Mouse (Mus musculus) megakaryocyte, embryonic 14.5 days (primary cell): Measurements from ENCODE around the gene Olfr393. TPM values are rescaled to one million over a fixed set of nuclear protein-coding genes. Genes with fewer than 3 reads are reported as not detected.

Experiments used
- H3K27me3 ChIP-seq: replicated peaks from 2 replicates; pipeline ENCODE3; 2012; ENCODE audit warnings: inconsistent platforms
- H3K36me3 ChIP-seq: replicated peaks from 2 replicates; pipeline ENCODE3; 2012; ENCODE audit warnings: low read length, inconsistent platforms, mixed read lengths
- H3K4me1 ChIP-seq: 2 replicates; pipeline ENCODE4 v1.6.1; 2012; ENCODE audit warnings: inconsistent platforms
- H3K4me3 ChIP-seq: replicated peaks from 2 replicates; pipeline ENCODE3; 2012; ENCODE audit warnings: moderate library complexity, mild to moderate bottlenecking, inconsistent platforms
- H3K9me3 ChIP-seq: 2 replicates; pipeline ENCODE4 v1.6.1; 2012; ENCODE audit warnings: inconsistent platforms
- FLI1 ChIP-seq: IDR thresholded peaks from 2 replicates; pipeline ENCODE4 v1.6.1; 2012; ENCODE audit warnings: low read length, inconsistent platforms, mixed read lengths
- GATA1 ChIP-seq: IDR thresholded peaks from 3 replicates; pipeline ENCODE4 v1.6.1; 2012; ENCODE audit warnings: mixed read lengths, low read length, inconsistent platforms, borderline replicate concordance
- polyA plus RNA-seq: library from polyadenylated mRNA; stranded (reverse); fragments of >175 nt; gene quantifications from 2 replicates; pipeline ENCODE4 v1.2.3, GENCODE M21; 2012; ENCODE audit warnings: low replicate concordance; ENCODE audit not compliant: insufficient read depth

The Olfr393 gene
- polyA plus RNA-seq, result not detected in 2 replicates

DNA sequence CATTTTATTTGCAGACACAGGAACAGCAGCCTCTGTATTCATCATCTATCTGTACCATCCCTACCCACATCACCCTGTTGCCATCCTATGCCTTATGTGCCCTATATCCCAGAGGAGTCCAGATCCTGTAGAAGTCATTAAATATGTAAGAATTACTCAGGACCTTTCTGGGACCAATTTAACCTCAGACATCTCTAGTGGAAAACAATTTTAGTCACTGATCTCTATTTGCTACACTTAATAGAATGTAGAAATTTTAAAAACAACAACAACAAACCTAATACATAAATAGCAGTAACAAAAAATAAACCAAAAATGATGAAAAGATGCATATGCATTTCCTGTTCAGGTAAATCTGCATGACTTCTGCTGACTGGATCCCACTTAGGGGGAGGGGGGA is at the start of gene Olfr393:
Gene Olfr393, minus strand, starts transcription at position 101 of the 400 bp plus-strand sequence.
- Histone ChIP-seq H3K9me3 (no peaks in the 10 kb centered on the region), H3K36me3 (no peaks in the 10 kb centered on the region), H3K4me1 (no peaks in the 10 kb centered on the region), H3K27me3 (no peaks in the 10 kb centered on the region), H3K4me3 (no peak within 1 kb of the TSS)
- TF ChIP-seq FLI1, result no peak
- no peak for TF ChIP-seq GATA1

DNA sequence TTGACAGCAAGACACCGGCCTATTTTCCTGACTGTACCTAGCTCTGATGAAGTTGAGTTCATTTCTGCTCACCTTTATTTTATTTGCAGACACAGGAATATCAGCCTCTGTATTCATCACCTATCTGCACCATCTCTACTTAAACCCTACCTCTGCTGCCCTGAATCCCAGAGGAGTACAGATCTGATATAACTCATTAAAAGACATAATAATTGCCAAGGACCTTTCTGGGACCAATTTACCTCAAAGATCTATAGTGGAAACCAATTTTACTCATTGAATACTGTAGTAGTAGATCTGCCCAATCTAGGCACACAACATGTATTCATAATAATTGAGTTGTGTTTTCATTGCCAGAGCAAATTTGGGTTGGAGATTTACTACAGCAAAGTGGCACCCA is 39.4 kb upstream of the Olfr393 start, which contains the start of gene Olfr394:
Gene Olfr394, minus strand, starts transcription at position 101 of the 400 bp plus-strand sequence.
- Histone ChIP-seq H3K9me3 (no peaks in the 10 kb centered on the region), H3K27me3 (no peaks in the 10 kb centered on the region), H3K4me3 (no peak within 1 kb of the TSS), H3K4me1 (no peaks in the 10 kb centered on the region), H3K36me3 (no peaks in the 10 kb centered on the region)
- TF ChIP-seq FLI1, result no peak
- TF ChIP-seq GATA1, result no peak

DNA sequence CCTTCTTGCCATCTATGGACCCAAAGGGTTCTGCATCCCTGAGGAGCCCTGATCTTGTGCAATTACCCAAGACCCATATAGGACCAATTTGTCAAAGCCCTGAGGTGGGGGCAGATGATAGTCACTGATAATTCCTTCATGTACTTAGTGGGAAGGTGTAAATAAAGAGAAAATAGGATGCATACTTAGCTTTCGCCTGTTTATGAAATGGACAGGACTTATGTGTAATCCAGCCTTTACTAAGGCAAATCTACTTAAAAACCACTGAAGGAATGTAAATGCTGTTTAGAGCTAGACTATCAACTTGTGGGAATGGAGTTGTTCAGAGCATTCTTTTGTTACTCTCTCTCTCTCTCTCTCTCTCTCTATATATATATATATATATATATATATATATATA is 34.3 kb downstream of the Olfr393 start, which contains the start of gene Olfr392:
Gene Olfr392, minus strand, starts transcription at position 101 of the 400 bp plus-strand sequence.
- no peak within 1 kb of the TSS for H3K4me3 ChIP-seq

DNA sequence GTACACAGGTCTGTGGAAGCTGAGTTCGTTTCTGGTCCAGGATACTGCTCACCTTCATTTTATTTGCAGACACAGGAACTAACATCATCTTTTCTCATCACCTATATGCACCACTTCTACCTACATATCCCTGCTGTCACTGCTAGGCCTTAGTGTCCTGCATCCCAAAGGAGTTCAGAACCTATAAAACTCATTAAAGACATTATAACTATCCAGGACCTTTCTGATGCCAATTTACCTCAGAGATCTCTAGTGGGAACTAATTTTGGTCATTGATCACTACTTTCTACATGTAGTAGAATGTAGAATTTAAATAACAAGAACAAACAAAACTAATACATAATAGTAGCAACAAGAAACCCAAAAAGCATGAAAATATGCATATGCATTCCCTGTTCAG is 48.3 kb downstream of the Olfr393 start, which contains the start of gene Olfr391-ps:
Gene Olfr391-ps, minus strand, starts transcription at position 101 of the 400 bp plus-strand sequence.
- Histone ChIP-seq H3K27me3 (no peaks in the 10 kb centered on the region), H3K4me1 (no peaks in the 10 kb centered on the region)

More for the DNA sequence above, 34.3 kb downstream of the Olfr393 start, which contains the start of gene Olfr392:
- TF ChIP-seq GATA1, result no peak
- no peak for TF ChIP-seq FLI1
- Histone ChIP-seq H3K9me3 (no peaks in the 10 kb centered on the region), H3K4me1 (no peaks in the 10 kb centered on the region), H3K36me3 (no peaks in the 10 kb centered on the region), H3K27me3 (no peaks in the 10 kb centered on the region)

More for the DNA sequence above, 48.3 kb downstream of the Olfr393 start, which contains the start of gene Olfr391-ps:
- Histone ChIP-seq H3K4me3 (no peak within 1 kb of the TSS), H3K9me3 (no peaks in the 10 kb centered on the region), H3K36me3 (no peaks in the 10 kb centered on the region)
- TF ChIP-seq GATA1 (no peak), FLI1 (no peak)

Other genes starting within 250 kb of the Olfr393 start
- gene Zfp735, start 162.7 kb downstream of the Olfr393 start, polyA plus RNA-seq, result not detected in 2 replicates
- gene Olfr389, start 70.7 kb downstream of the Olfr393 start, polyA plus RNA-seq, result not detected in 2 replicates
- gene Olfr390, start 68.5 kb downstream of the Olfr393 start, polyA plus RNA-seq, result not detected in 2 replicates
- gene Olfr391-ps, start 48.4 kb downstream of the Olfr393 start, polyA plus RNA-seq, result 0.30 TPM in 1 of 2 replicates, not detected in the other
- not detected in 2 replicates for gene Olfr392, start 34.4 kb downstream of the Olfr393 start, polyA plus RNA-seq
- 0.49 TPM in 1 of 2 replicates, not detected in the other for gene Olfr394, start 39.3 kb upstream of the Olfr393 start, polyA plus RNA-seq
- gene Olfr395, start 57.8 kb upstream of the Olfr393 start, polyA plus RNA-seq, result not detected in 2 replicates
- gene Olfr23, start 85.2 kb upstream of the Olfr393 start, polyA plus RNA-seq, result not detected in 2 replicates
- not detected in 2 replicates for gene Olfr397, start 109.4 kb upstream of the Olfr393 start, polyA plus RNA-seq
- not detected in 2 replicates for gene Olfr398, start 139.0 kb upstream of the Olfr393 start, polyA plus RNA-seq
- not detected in 2 replicates for gene Olfr139, start 205.1 kb upstream of the Olfr393 start, polyA plus RNA-seq
- gene Olfr399, start 205.2 kb upstream of the Olfr393 start, polyA plus RNA-seq, result not detected in 2 replicates
- not detected in 2 replicates for gene Zfp616, start 218.5 kb upstream of the Olfr393 start, polyA plus RNA-seq